Mouse (Mus musculus) thymus, adult 2 months (tissue): ENCODE data around the gene Pou2f2. TPM values are rescaled to one million over a fixed set of nuclear protein-coding genes. Genes with fewer than 3 reads are reported as not detected.

Experiments used
- DNase-seq: peaks from one replicate; pipeline ENCODE4 v3.0.0; 2021
- H3K27ac ChIP-seq: fragments of 200-500 bp; 2 replicates; pipeline ENCODE4 v1.5.1; 2012; ENCODE audit warnings: low read length, control low read depth; ENCODE audit not compliant: control insufficient read depth, insufficient read depth
- H3K27me3 ChIP-seq: fragments of 200-500 bp; 2 replicates; pipeline ENCODE4 v1.6.1; 2012; ENCODE audit warnings: mild to moderate bottlenecking, low read length, moderate library complexity, mixed read lengths; ENCODE audit not compliant: control insufficient read depth, insufficient read depth
- H3K36me3 ChIP-seq: fragments of 200-500 bp; 2 replicates; pipeline ENCODE4 v1.6.1; 2012; ENCODE audit warnings: mild to moderate bottlenecking, low read length, moderate library complexity; ENCODE audit not compliant: control insufficient read depth, insufficient read depth
- H3K4me1 ChIP-seq: fragments of 200-500 bp; replicated peaks from 2 replicates; pipeline ENCODE4 v1.6.1; 2012; ENCODE audit warnings: low read length; ENCODE audit not compliant: control insufficient read depth, insufficient read depth
- H3K4me3 ChIP-seq: fragments of 200-500 bp; 2 replicates; pipeline ENCODE4 v1.5.1; 2012; ENCODE audit warnings: mild to moderate bottlenecking, low read length, control low read depth, moderate library complexity; ENCODE audit not compliant: control insufficient read depth, insufficient read depth
- CTCF ChIP-seq: fragments of 200-500 bp; IDR thresholded peaks from 2 replicates; pipeline ENCODE4 v1.5.1; 2012; ENCODE audit warnings: mild to moderate bottlenecking, control low read depth, low read length, moderate library complexity, borderline replicate concordance; ENCODE audit not compliant: control insufficient read depth, poor library complexity, insufficient read depth; ENCODE audit errors: extremely low read depth
- POLR2A ChIP-seq: fragments of 200-500 bp; IDR thresholded peaks from 2 replicates; pipeline ENCODE4 v1.6.1; 2012; ENCODE audit warnings: mild to moderate bottlenecking, low read length, control low read depth, moderate library complexity; ENCODE audit not compliant: control insufficient read depth, poor library complexity, insufficient read depth; ENCODE audit errors: extremely low read depth
- WGBS: fragments of 180-500 bp; shearing (Covaris S2); methylation state at CpG from one replicate; pipeline ENCODE4 v1.1.7; 2018; 5-methylcytosine and 5-hydroxymethylcytosine counted together
- polyA plus RNA-seq: library from polyadenylated mRNA; depleted of rRNA; stranded (reverse); fragments of >200 nt; gene quantifications from 2 replicates; pipeline ENCODE4 v1.2.3, GENCODE M21; 2012

Gene Pou2f2
- polyA plus RNA-seq, 1 experiment = 5.6 TPM

DNA sequence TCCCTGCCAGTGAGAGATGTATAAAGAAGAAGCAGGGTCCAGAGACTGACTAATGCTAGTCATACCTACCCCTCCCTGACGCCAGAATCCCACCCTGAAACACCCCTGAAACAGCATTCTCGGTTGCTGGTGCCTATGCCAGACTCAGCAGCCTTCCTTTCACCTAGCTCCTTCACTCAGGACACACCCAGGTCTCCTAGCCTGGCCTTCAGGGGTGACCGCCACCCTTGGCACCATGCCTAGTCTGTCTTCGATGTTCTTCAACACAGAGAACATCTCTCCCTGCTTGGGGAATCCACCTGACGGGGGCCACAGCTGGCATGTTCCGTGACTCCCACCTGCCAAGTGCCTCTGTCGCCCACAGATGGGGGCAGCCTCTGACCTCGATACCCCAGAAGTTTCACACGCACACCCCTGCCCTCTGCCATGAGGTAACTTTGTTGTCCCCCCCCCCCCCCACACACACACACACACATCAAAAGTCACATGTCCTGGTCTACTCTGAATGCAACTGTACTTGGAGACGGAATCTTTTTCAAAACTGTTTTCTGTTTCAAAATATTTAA lies 53.7 kb downstream of the Pou2f2 start:
- H3K4me1 ChIP-seq = peaks cover 3% of the 10 kb centered on the region
- no peak for DNase-seq
- TF ChIP-seq CTCF (no peak), POLR2A (no peak)
- H3K36me3 ChIP-seq = no peaks in the 10 kb centered on the region
- no peaks in the 10 kb centered on the region; the same call in 1 of the 2 replicates for H3K27me3 ChIP-seq
- WGBS = 62% methylated on average over 10 of the region's 10 CpGs
- no peak overlapping the region for H3K4me3 ChIP-seq
- no peak overlapping the region for H3K27ac ChIP-seq

- WGBS = 83% methylated on average over 13 of the region's 13 CpGs
- H3K27ac ChIP-seq = no peak overlapping the region
- no peak overlapping the region for H3K4me3 ChIP-seq
- peaks cover 6% of the 10 kb centered on the region for H3K4me1 ChIP-seq
- no peak for DNase-seq
- no peaks in the 10 kb centered on the region for H3K27me3 ChIP-seq
- H3K36me3 ChIP-seq = no peaks in the 10 kb centered on the region
- TF ChIP-seq CTCF (no peak), POLR2A (no peak)
Measured at GRCm38 (mm10) chr7:25121240-25121786, 58.2 kb downstream of the Pou2f2 start.

- WGBS = 13% methylated on average over 25 of the region's 25 CpGs
- no peak overlapping the region for H3K27ac ChIP-seq
- H3K27me3 ChIP-seq = no peaks in the 10 kb centered on the region
- DNase-seq = peak; percentile 46
- TF ChIP-seq CTCF (no peak), POLR2A (no peak)
- no peak overlapping the region for H3K4me3 ChIP-seq
- no peaks in the 10 kb centered on the region for H3K36me3 ChIP-seq
- peaks cover 3% of the 10 kb centered on the region; the same call in 1 of the 2 replicates for H3K4me1 ChIP-seq
Measured at GRCm38 (mm10) chr7:25120061-25120834, 59.3 kb downstream of the Pou2f2 start.

GRCm38 (mm10) chr7:25112956-25113603 lies 66.4 kb downstream of the Pou2f2 start:
- H3K27ac ChIP-seq = no peak overlapping the region
- no peaks in the 10 kb centered on the region for H3K36me3 ChIP-seq
- no peak overlapping the region for H3K4me3 ChIP-seq
- H3K27me3 ChIP-seq = no peaks in the 10 kb centered on the region
- TF ChIP-seq CTCF = no peak
- TF ChIP-seq POLR2A = no peak
- no peaks in the 10 kb centered on the region for H3K4me1 ChIP-seq
- 93% methylated on average over 16 of the region's 16 CpGs for WGBS
- DNase-seq = no peak

DNA sequence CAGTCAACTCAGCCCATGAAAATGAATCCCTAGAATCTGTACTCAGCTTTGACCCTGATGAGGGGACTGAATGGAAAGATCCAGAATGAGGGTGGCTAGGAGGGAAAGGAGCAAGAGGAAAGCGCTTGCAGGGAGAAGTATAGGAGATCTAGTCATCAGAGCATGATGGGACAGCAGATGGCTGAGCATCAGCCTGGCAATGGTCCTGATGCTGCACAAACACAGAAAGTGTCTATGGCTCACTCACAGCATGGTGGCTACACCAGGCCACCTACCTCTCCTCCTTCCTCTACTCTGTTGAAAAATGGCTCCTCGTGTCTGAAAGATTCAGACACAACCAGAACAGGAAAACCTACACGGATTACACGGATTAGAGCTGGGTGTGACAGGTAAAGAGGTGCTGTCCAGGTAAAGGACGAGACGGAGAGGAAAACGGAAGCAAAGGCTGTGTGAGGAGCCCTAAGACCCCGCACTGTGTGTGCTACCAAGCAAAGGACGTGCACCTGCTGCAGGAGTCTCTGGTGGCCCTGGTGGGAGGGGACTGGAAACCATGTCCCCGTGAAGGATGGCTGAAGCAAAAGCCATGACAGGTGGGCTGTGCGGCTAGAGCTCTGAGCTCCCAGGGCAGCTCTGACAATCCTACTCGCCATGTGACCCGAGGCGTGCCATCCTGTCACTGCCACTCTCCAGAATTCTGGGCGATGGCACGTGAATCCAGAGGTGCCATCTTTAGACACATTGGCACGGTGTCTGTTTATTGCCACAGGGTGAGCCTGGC lies 67.2 kb downstream of the Pou2f2 start:
- Histone ChIP-seq H3K4me3 (no peak overlapping the region), H3K27me3 (no peaks in the 10 kb centered on the region), H3K27ac (no peak overlapping the region), H3K36me3 (no peaks in the 10 kb centered on the region), H3K4me1 (no peaks in the 10 kb centered on the region)
- 94% methylated on average over 17 of the region's 17 CpGs for WGBS
- no peak for DNase-seq
- TF ChIP-seq POLR2A = no peak

DNA sequence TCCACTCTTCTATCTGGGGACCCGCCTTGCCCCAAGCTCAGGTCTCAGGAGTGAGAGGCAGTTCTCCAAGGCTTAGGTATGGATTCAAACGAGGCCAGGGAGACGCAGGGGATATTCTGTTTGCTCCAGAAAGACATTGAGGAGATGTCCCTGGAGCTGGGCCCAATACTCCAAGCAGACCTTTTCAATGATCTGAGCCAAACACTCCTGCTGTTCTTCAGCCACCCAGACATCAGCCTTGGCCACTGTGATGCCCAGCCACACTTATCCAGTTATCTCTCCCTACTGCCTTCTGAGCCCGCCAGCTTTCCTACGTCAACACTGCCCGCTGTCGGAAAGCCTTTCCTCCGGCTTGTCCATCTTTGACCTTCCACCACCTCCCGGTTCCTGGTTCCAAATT lies 69.2 kb downstream of the Pou2f2 start:
- H3K4me1 ChIP-seq = no peaks in the 10 kb centered on the region; the same call in 1 of the 2 replicates
- no peak overlapping the region for H3K4me3 ChIP-seq
- TF ChIP-seq POLR2A = no peak
- TF ChIP-seq CTCF = no peak
- no peak for DNase-seq
- WGBS = 98% methylated on average over 9 of the region's 9 CpGs
- H3K27me3 ChIP-seq = no peaks in the 10 kb centered on the region
- H3K36me3 ChIP-seq = no peaks in the 10 kb centered on the region
- H3K27ac ChIP-seq = no peak overlapping the region
